Mouse (Mus musculus): Measurements from ENCODE around the gene Actg1. TPM values are rescaled to one million over a fixed set of nuclear protein-coding genes. Genes with fewer than 3 reads are reported as not detected.

The Actg1 gene
- polyA plus RNA-seq, 1 experiment from 2014 or later, result 2,628 TPM

- WGBS, result 24% methylated on average over 5 of the region's 5 CpGs
- Histone ChIP-seq H3K27me3 (peaks cover 9% of the 10 kb centered on the region), H3K9me3 (peaks cover 6% of the 10 kb centered on the region), H3K27ac (peak overlapping the region; percentile 80; the same call in 1 of the 2 replicates), H3K4me3 (peak overlapping the region; percentile 52; the same call in 1 of the 2 replicates), H3K4me2 (replicated peaks) (peak overlapping the region; percentile 81), H3K4me1 (peaks cover 68% of the 10 kb centered on the region), H3K9ac (no peak overlapping the region), H3K36me3 (no peaks in the 10 kb centered on the region)
- peak; percentile 1; the same call in 1 of the 2 replicates for ATAC-seq (ENCODE audit: low FRiP score, low read depth)
Observed at GRCm38 (mm10) chr11:120304350-120304694, 44.0 kb downstream of the Actg1 start.

GRCm38 (mm10) chr11:120303559-120304349 lies 44.6 kb downstream of the Actg1 start:
- Histone ChIP-seq H3K4me3 (no peak overlapping the region), H3K27me3 (peaks cover 9% of the 10 kb centered on the region), H3K4me1 (peaks cover 68% of the 10 kb centered on the region), H3K4me2 (replicated peaks) (peak overlapping the region; percentile 81), H3K9ac (no peak overlapping the region), H3K27ac (0 out of 2 replicates have a peak overlapping the region, but pooled peaks have one; percentile 80), H3K36me3 (no peaks in the 10 kb centered on the region), H3K9me3 (peaks cover 6% of the 10 kb centered on the region)
- ATAC-seq (ENCODE audit: low FRiP score, low read depth), result no peak
- 84% methylated on average over 21 of the region's 21 CpGs for WGBS

GRCm38 (mm10) chr11:120303119-120303518 lies 45.2 kb downstream of the Actg1 start:
- Histone ChIP-seq H3K4me2 (replicated peaks) (no peak overlapping the region), H3K27me3 (peaks cover 9% of the 10 kb centered on the region), H3K4me1 (peaks cover 62% of the 10 kb centered on the region), H3K27ac (no peak overlapping the region), H3K9me3 (peaks cover 6% of the 10 kb centered on the region), H3K9ac (no peak overlapping the region), H3K4me3 (no peak overlapping the region), H3K36me3 (no peaks in the 10 kb centered on the region)
- no peak for ATAC-seq (ENCODE audit: low FRiP score, low read depth)
- 61% methylated on average over 9 of the region's 9 CpGs for WGBS

- peaks cover 63% of the 10 kb centered on the region for H3K4me1 ChIP-seq
- H3K9me3 ChIP-seq, result peaks cover 6% of the 10 kb centered on the region
- no peaks in the 10 kb centered on the region for H3K36me3 ChIP-seq
- no peak overlapping the region for H3K4me3 ChIP-seq
- ATAC-seq (ENCODE audit: low FRiP score, low read depth), result no peak
- 0 out of 2 replicates have a peak, but pooled peaks cover 5% of the 10 kb centered on the region for H3K27me3 ChIP-seq
- H3K27ac ChIP-seq, result no peak overlapping the region
- no peak overlapping the region for H3K9ac ChIP-seq
- H3K4me2 ChIP-seq (replicated peaks), result no peak overlapping the region
- 68% methylated on average over 5 of the region's 5 CpGs for WGBS
Observed at GRCm38 (mm10) chr11:120299484-120299883, 48.9 kb downstream of the Actg1 start.

- Histone ChIP-seq H3K4me2 (replicated peaks) (no peak overlapping the region), H3K9me3 (peaks cover 6% of the 10 kb centered on the region), H3K4me3 (no peak overlapping the region), H3K27ac (no peak overlapping the region), H3K27me3 (0 out of 2 replicates have a peak, but pooled peaks cover 5% of the 10 kb centered on the region), H3K9ac (no peak overlapping the region), H3K4me1 (peaks cover 63% of the 10 kb centered on the region), H3K36me3 (no peaks in the 10 kb centered on the region)
- no peak for ATAC-seq (ENCODE audit: low FRiP score, low read depth)
- 66% methylated on average over 4 of the region's 4 CpGs for WGBS
Observed at GRCm38 (mm10) chr11:120298441-120299141, 49.8 kb downstream of the Actg1 start.

- ATAC-seq (ENCODE audit: low FRiP score, low read depth), result no peak
- 0 out of 2 replicates have a peak, but pooled peaks cover 5% of the 10 kb centered on the region for H3K27me3 ChIP-seq
- peaks cover 2% of the 10 kb centered on the region; the same call in 1 of the 2 replicates for H3K36me3 ChIP-seq
- no peak overlapping the region for H3K9ac ChIP-seq
- H3K9me3 ChIP-seq, result peaks cover 6% of the 10 kb centered on the region
- no peak overlapping the region for H3K4me3 ChIP-seq
- H3K27ac ChIP-seq, result no peak overlapping the region
- WGBS, result 78% methylated on average over 7 of the region's 7 CpGs
- no peak overlapping the region for H3K4me2 ChIP-seq (replicated peaks)
- H3K4me1 ChIP-seq, result peaks cover 59% of the 10 kb centered on the region
Observed at GRCm38 (mm10) chr11:120297767-120298166, 50.6 kb downstream of the Actg1 start.

GRCm38 (mm10) chr11:120296305-120297144 lies 51.8 kb downstream of the Actg1 start:
- peak overlapping the region; percentile 10; the same call in 1 of the 2 replicates for H3K27ac ChIP-seq
- H3K9ac ChIP-seq, result peak overlapping the region; percentile 4; the same call in 1 of the 2 replicates
- no peak overlapping the region for H3K4me3 ChIP-seq
- ATAC-seq (ENCODE audit: low FRiP score, low read depth), result peak; percentile 37
- peaks cover 6% of the 10 kb centered on the region for H3K9me3 ChIP-seq
- whole genome bisulfite sequencing, result 29% methylated on average over 13 of the region's 13 CpGs
- peaks cover 6% of the 10 kb centered on the region; the same call in 1 of the 2 replicates for H3K36me3 ChIP-seq
- H3K27me3 ChIP-seq, result 0 out of 2 replicates have a peak, but pooled peaks cover 5% of the 10 kb centered on the region
- peaks cover 52% of the 10 kb centered on the region for H3K4me1 ChIP-seq
- H3K4me2 ChIP-seq (replicated peaks), result 0 out of 2 replicates have a peak overlapping the region, but pooled peaks have one; percentile 1

Small RNA genes lying within 50 kb of the gene (microRNA-seq; reads per million reads assigned to microRNA genes)
- not detected for gene Gm23419
- not detected for gene Mir6935

Other genes starting within 250 kb of the Actg1 start
- 18.1 and 18.5 TPM in 2 replicates for gene Tepsin, start 249.8 kb downstream of the Actg1 start, polyA plus RNA-seq (2015; fragmentation: Nextera tagmentation; extraction: Ambion mirVana)
- gene Ndufaf8, start 249.6 kb downstream of the Actg1 start, polyA plus RNA-seq (2015; fragmentation: Nextera tagmentation; extraction: Ambion mirVana), result 69.3 and 76.9 TPM in 2 replicates
- 86.4 and 94.5 TPM in 2 replicates for gene Slc38a10, start 197.2 kb downstream of the Actg1 start, polyA plus RNA-seq (2015; fragmentation: Nextera tagmentation; extraction: Ambion mirVana)
- 12.7 and 13.8 TPM in 2 replicates for gene Bahcc1, start 115.6 kb downstream of the Actg1 start, polyA plus RNA-seq (2015; fragmentation: Nextera tagmentation; extraction: Ambion mirVana)
- gene Fscn2, start 13.0 kb upstream of the Actg1 start, polyA plus RNA-seq (2015; fragmentation: Nextera tagmentation; extraction: Ambion mirVana), result 0.52 and 0.61 TPM in 2 replicates
- 37.0 and 38.6 TPM in 2 replicates for gene Faap100, start 30.2 kb upstream of the Actg1 start, polyA plus RNA-seq (2015; fragmentation: Nextera tagmentation; extraction: Ambion mirVana)
- 34.3 and 37.6 TPM in 2 replicates for gene Nploc4, start 89.2 kb upstream of the Actg1 start, polyA plus RNA-seq (2015; fragmentation: Nextera tagmentation; extraction: Ambion mirVana)
- gene Tspan10, start 94.1 kb upstream of the Actg1 start, polyA plus RNA-seq (2015; fragmentation: Nextera tagmentation; extraction: Ambion mirVana), result 0.14 TPM in 1 of 2 replicates, not detected in the other
- 0.38 and 0.39 TPM in 2 replicates for gene Pde6g, start 105.0 kb upstream of the Actg1 start, polyA plus RNA-seq (2015; fragmentation: Nextera tagmentation; extraction: Ambion mirVana)
- 12.2 and 12.4 TPM in 2 replicates for gene Oxld1, start 109.5 kb upstream of the Actg1 start, polyA plus RNA-seq (2015; fragmentation: Nextera tagmentation; extraction: Ambion mirVana)
- 37.1 and 41.7 TPM in 2 replicates for gene Ccdc137, start 109.6 kb upstream of the Actg1 start, polyA plus RNA-seq (2015; fragmentation: Nextera tagmentation; extraction: Ambion mirVana)
- gene Arl16, start 119.1 kb upstream of the Actg1 start, polyA plus RNA-seq (2015; fragmentation: Nextera tagmentation; extraction: Ambion mirVana), result 65.8 and 67.9 TPM in 2 replicates
- 120 and 124 TPM in 2 replicates for gene Mrpl12, start 136.1 kb upstream of the Actg1 start, polyA plus RNA-seq (2015; fragmentation: Nextera tagmentation; extraction: Ambion mirVana)
- 46.8 and 49.0 TPM in 2 replicates for gene Slc25a10, start 143.3 kb upstream of the Actg1 start, polyA plus RNA-seq (2015; fragmentation: Nextera tagmentation; extraction: Ambion mirVana)
- 6.3 and 7.3 TPM in 2 replicates for gene Gcgr, start 182.2 kb upstream of the Actg1 start, polyA plus RNA-seq (2015; fragmentation: Nextera tagmentation; extraction: Ambion mirVana)
- 245 TPM in 2 replicates for gene Mcrip1, start 201.2 kb upstream of the Actg1 start, polyA plus RNA-seq (2015; fragmentation: Nextera tagmentation; extraction: Ambion mirVana)
- 0.59 and 0.94 TPM in 2 replicates for gene Ppp1r27, start 202.6 kb upstream of the Actg1 start, polyA plus RNA-seq (2015; fragmentation: Nextera tagmentation; extraction: Ambion mirVana)
- gene P4hb, start 224.7 kb upstream of the Actg1 start, polyA plus RNA-seq (2015; fragmentation: Nextera tagmentation; extraction: Ambion mirVana), result 775 and 791 TPM in 2 replicates
- gene Arhgdia, start 233.1 kb upstream of the Actg1 start, polyA plus RNA-seq (2015; fragmentation: Nextera tagmentation; extraction: Ambion mirVana), result 530 and 555 TPM in 2 replicates
- gene Alyref, start 249.8 kb upstream of the Actg1 start, polyA plus RNA-seq (2015; fragmentation: Nextera tagmentation; extraction: Ambion mirVana), result 480 and 508 TPM in 2 replicates
- gene Anapc11, start 249.9 kb upstream of the Actg1 start, polyA plus RNA-seq (2015; fragmentation: Nextera tagmentation; extraction: Ambion mirVana), result 217 and 222 TPM in 2 replicates